Mouse (Mus musculus): ENCODE data around the gene Pan3. TPM values are rescaled to one million over a fixed set of nuclear protein-coding genes. Genes with fewer than 3 reads are reported as not detected.

Gene Pan3
- polyA plus RNA-seq, 1 experiment from 2014 or later, result 39.7 TPM

GRCm38 (mm10) chr5:147583702-147584298, 153.8 kb downstream of the Pan3 start:
- no peaks in the 10 kb centered on the region for H3K4me1 ChIP-seq (ENCODE audit: control insufficient read depth, insufficient read depth, low read length)
- 51% methylated on average over 14 of the region's 14 CpGs for WGBS
- no peak overlapping the region for H3K27ac ChIP-seq (ENCODE audit: low read depth, low read length)
- DNase-seq (ENCODE audit: low spot score) (peak; percentile 76), ATAC-seq (no peak)
- H3K9me3 ChIP-seq (replicated peaks; ENCODE audit: control insufficient read depth, low read length), result no peaks in the 10 kb centered on the region
- H3K36me3 ChIP-seq (ENCODE audit: control insufficient read depth, insufficient read depth, low read length), result no peaks in the 10 kb centered on the region
- H3K27me3 ChIP-seq (replicated peaks; ENCODE audit: control insufficient read depth, insufficient read depth, low read length), result no peaks in the 10 kb centered on the region
- H3K9ac ChIP-seq (ENCODE audit: low read length), result no peak overlapping the region
- no peak overlapping the region for H3K4me3 ChIP-seq (ENCODE audit: low read depth, low read length)
- H3K4me2 ChIP-seq (ENCODE audit: low read length), result no peak overlapping the region

- WGBS, result 80% methylated on average over 9 of the region's 9 CpGs
- no peak for DNase-seq (ENCODE audit: low spot score)
- ATAC-seq, result no peak
Measured at GRCm38 (mm10) chr5:147584648-147585047, 154.7 kb downstream of the Pan3 start.

GRCm38 (mm10) chr5:147585070-147585469, 155.1 kb downstream of the Pan3 start:
- Histone ChIP-seq H3K4me3 (ENCODE audit: low read depth, low read length) (no peak overlapping the region), H3K36me3 (ENCODE audit: control insufficient read depth, insufficient read depth, low read length) (no peaks in the 10 kb centered on the region), H3K27me3 (replicated peaks; ENCODE audit: control insufficient read depth, insufficient read depth, low read length) (no peaks in the 10 kb centered on the region), H3K9me3 (replicated peaks; ENCODE audit: control insufficient read depth, low read length) (no peaks in the 10 kb centered on the region), H3K4me2 (ENCODE audit: low read length) (no peak overlapping the region), H3K9ac (ENCODE audit: low read length) (no peak overlapping the region), H3K27ac (ENCODE audit: low read depth, low read length) (no peak overlapping the region), H3K4me1 (ENCODE audit: control insufficient read depth, insufficient read depth, low read length) (no peaks in the 10 kb centered on the region)
- WGBS, result 91% methylated on average over 1 of the region's 1 CpGs
- DNase-seq (ENCODE audit: low spot score) (no peak), ATAC-seq (no peak)

More at GRCm38 (mm10) chr5:147584648-147585047, 154.7 kb downstream of the Pan3 start:
- H3K9me3 ChIP-seq (replicated peaks; ENCODE audit: control insufficient read depth, low read length), result no peaks in the 10 kb centered on the region
- H3K4me3 ChIP-seq (ENCODE audit: low read depth, low read length), result no peak overlapping the region
- H3K4me1 ChIP-seq (ENCODE audit: control insufficient read depth, insufficient read depth, low read length), result no peaks in the 10 kb centered on the region
- H3K4me2 ChIP-seq (ENCODE audit: low read length), result no peak overlapping the region
- H3K27ac ChIP-seq (ENCODE audit: low read depth, low read length), result no peak overlapping the region
- H3K27me3 ChIP-seq (replicated peaks; ENCODE audit: control insufficient read depth, insufficient read depth, low read length), result no peaks in the 10 kb centered on the region
- no peaks in the 10 kb centered on the region for H3K36me3 ChIP-seq (ENCODE audit: control insufficient read depth, insufficient read depth, low read length)
- H3K9ac ChIP-seq (ENCODE audit: low read length), result no peak overlapping the region

GRCm38 (mm10) chr5:147589814-147590213, 159.9 kb downstream of the Pan3 start:
- H3K9ac ChIP-seq (ENCODE audit: low read length), result no peak overlapping the region
- no peaks in the 10 kb centered on the region for H3K4me1 ChIP-seq (ENCODE audit: control insufficient read depth, insufficient read depth, low read length)
- H3K27ac ChIP-seq (ENCODE audit: low read depth, low read length), result no peak overlapping the region
- ATAC-seq (no peak), DNase-seq (ENCODE audit: low spot score) (no peak)
- H3K9me3 ChIP-seq (replicated peaks; ENCODE audit: control insufficient read depth, low read length), result no peaks in the 10 kb centered on the region
- H3K4me2 ChIP-seq (ENCODE audit: low read length), result no peak overlapping the region
- H3K36me3 ChIP-seq (ENCODE audit: control insufficient read depth, insufficient read depth, low read length), result no peaks in the 10 kb centered on the region
- no peaks in the 10 kb centered on the region for H3K27me3 ChIP-seq (replicated peaks; ENCODE audit: control insufficient read depth, insufficient read depth, low read length)
- H3K4me3 ChIP-seq (ENCODE audit: low read depth, low read length), result no peak overlapping the region
- 70% methylated on average over 12 of the region's 12 CpGs for WGBS

- Histone ChIP-seq H3K4me1 (ENCODE audit: control insufficient read depth, insufficient read depth, low read length) (no peaks in the 10 kb centered on the region), H3K9ac (ENCODE audit: low read length) (no peak overlapping the region), H3K4me3 (ENCODE audit: low read depth, low read length) (no peak overlapping the region), H3K36me3 (ENCODE audit: control insufficient read depth, insufficient read depth, low read length) (no peaks in the 10 kb centered on the region), H3K27ac (ENCODE audit: low read depth, low read length) (no peak overlapping the region), H3K27me3 (replicated peaks; ENCODE audit: control insufficient read depth, insufficient read depth, low read length) (no peaks in the 10 kb centered on the region), H3K4me2 (ENCODE audit: low read length) (no peak overlapping the region), H3K9me3 (replicated peaks; ENCODE audit: control insufficient read depth, low read length) (no peaks in the 10 kb centered on the region)
- DNase-seq (ENCODE audit: low spot score) (peak; percentile 51), ATAC-seq (no peak)
- WGBS, result 62% methylated on average over 16 of the region's 16 CpGs
Measured at GRCm38 (mm10) chr5:147597825-147598224, 167.9 kb downstream of the Pan3 start.

Other genes starting within 250 kb of the Pan3 start
- gene Gsx1, start 241.5 kb upstream of the Pan3 start, polyA plus RNA-seq (2014; fragmentation: Nextera tagmentation; extraction: Ambion mirVana), result 2.3 and 3.0 TPM in 2 replicates
- gene Pdx1, start 160.2 kb upstream of the Pan3 start, polyA plus RNA-seq (2014; fragmentation: Nextera tagmentation; extraction: Ambion mirVana), result not detected in 2 replicates
- not detected in 2 replicates for gene Cdx2, start 122.9 kb upstream of the Pan3 start, polyA plus RNA-seq (2014; fragmentation: Nextera tagmentation; extraction: Ambion mirVana)
- not detected in 2 replicates for gene Urad, start 107.7 kb upstream of the Pan3 start, polyA plus RNA-seq (2014; fragmentation: Nextera tagmentation; extraction: Ambion mirVana)
- 0.04 and 0.25 TPM in 2 replicates for gene Flt3, start 29.7 kb upstream of the Pan3 start, polyA plus RNA-seq (2014; fragmentation: Nextera tagmentation; extraction: Ambion mirVana)